Mouse (Mus musculus) thymus, adult 2 months (tissue): ENCODE results near the gene Ndufaf4.

ENCODE experiments used
- CTCF ChIP-seq: fragments of 200-500 bp; IDR thresholded peaks from 2 replicates; pipeline ENCODE4 v1.5.1; 2012; ENCODE audit warnings: mild to moderate bottlenecking, control low read depth, low read length, moderate library complexity, borderline replicate concordance; ENCODE audit not compliant: control insufficient read depth, poor library complexity, insufficient read depth; ENCODE audit errors: extremely low read depth
- POLR2A ChIP-seq: fragments of 200-500 bp; IDR thresholded peaks from 2 replicates; pipeline ENCODE4 v1.6.1; 2012; ENCODE audit warnings: mild to moderate bottlenecking, low read length, control low read depth, moderate library complexity; ENCODE audit not compliant: control insufficient read depth, poor library complexity, insufficient read depth; ENCODE audit errors: extremely low read depth

DNA sequence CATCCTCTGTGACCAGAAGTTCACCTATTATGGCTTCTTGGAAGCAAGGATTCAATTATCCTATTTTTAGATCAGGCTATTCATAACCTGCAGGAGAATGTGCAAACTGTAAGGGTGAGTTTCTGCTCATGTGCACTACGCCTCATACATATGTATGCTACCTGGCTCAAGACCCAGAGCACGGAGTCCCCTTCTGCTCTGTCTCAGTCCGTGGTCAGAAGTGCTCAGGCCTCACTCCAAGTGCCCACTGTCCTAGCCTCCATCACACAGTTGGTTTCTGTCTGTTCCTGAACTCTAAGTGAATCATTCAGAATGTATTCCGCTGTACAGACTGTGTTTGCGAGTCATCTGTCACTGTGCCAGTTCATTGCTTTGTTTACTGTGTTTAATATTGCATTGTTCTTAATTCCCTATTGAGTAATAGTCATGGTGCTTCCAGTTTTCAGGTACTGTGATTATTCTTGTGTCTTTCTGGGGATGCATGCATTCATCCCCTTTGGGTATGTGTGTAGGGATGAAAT, 30.4 kb downstream of the Ndufaf4 start:
- no peak for TF ChIP-seq POLR2A
- no peak for TF ChIP-seq CTCF
